Mouse (Mus musculus) myocyte (in vitro differentiated cells): ENCODE measurements around the gene Ppm1a. TPM values are rescaled to one million over a fixed set of nuclear protein-coding genes. Genes with fewer than 3 reads are reported as not detected.

Experiments used
- H3K27me3 ChIP-seq: one replicate; pipeline ENCODE4 v1.6.1; 2011; ENCODE audit not compliant: control insufficient read depth, insufficient read depth, insufficient read length
- H3K36me3 ChIP-seq: one replicate; pipeline ENCODE4 v1.6.1; 2011; ENCODE audit not compliant: control insufficient read depth, insufficient read depth
- H3K4me2 ChIP-seq: one replicate; pipeline ENCODE4 v1.6.1; 2011; ENCODE audit warnings: low read depth, control low read depth
- H3K4me3 ChIP-seq: one replicate; pipeline ENCODE4 v1.5.1; 2011; ENCODE audit warnings: mild to moderate bottlenecking, control low read depth, moderate library complexity
- H3K79me2 ChIP-seq: one replicate; pipeline ENCODE4 v1.6.1; 2011; ENCODE audit not compliant: control insufficient read depth, insufficient read depth
- H3ac ChIP-seq: one replicate; pipeline ENCODE4 v1.6.1; 2011; ENCODE audit not compliant: control insufficient read depth, insufficient read length
- CEBPB ChIP-seq: IDR thresholded peaks from 2 replicates; pipeline ENCODE4 v1.6.1; 2011; ENCODE audit warnings: mild to moderate bottlenecking, moderate library complexity; ENCODE audit not compliant: poor library complexity, insufficient read depth, severe bottlenecking
- E2F4 ChIP-seq: IDR thresholded peaks from one replicate; pipeline ENCODE4 v1.6.1; 2011; ENCODE audit warnings: mild to moderate bottlenecking, control low read depth, moderate library complexity; ENCODE audit not compliant: insufficient read depth
- MAX ChIP-seq: IDR thresholded peaks from one replicate; pipeline ENCODE4 v1.6.1; 2011; ENCODE audit warnings: low read depth, mild to moderate bottlenecking, control low read depth
- MYOD1 ChIP-seq, 3 experiments: IDR thresholded peaks; one replicate each; pipeline ENCODE4 v1.6.1; 2011; ENCODE audit warnings: control low read depth in 2 of 3, low read depth in 2 of 3, mild to moderate bottlenecking in 2 of 3, moderate library complexity in 1 of 3; ENCODE audit not compliant: insufficient read length in 2 of 3, control insufficient read depth in 1 of 3
- MYOG ChIP-seq, 3 experiments: IDR thresholded peaks; one replicate each; pipeline ENCODE4 v1.6.1; 2011; ENCODE audit warnings: control low read depth in 2 of 3, low read depth in 2 of 3, mild to moderate bottlenecking in 2 of 3; ENCODE audit not compliant: insufficient read length in 2 of 3, control insufficient read depth in 1 of 3, insufficient read depth in 1 of 3
- POLR2A ChIP-seq: IDR thresholded peaks from one replicate; pipeline ENCODE4 v1.6.1; 2011; ENCODE audit warnings: low read depth, mild to moderate bottlenecking, control low read depth, moderate library complexity; ENCODE audit not compliant: insufficient read length
- POLR2AphosphoS2 ChIP-seq: IDR thresholded peaks from one replicate; pipeline ENCODE4 v1.6.1; 2011; ENCODE audit warnings: low read depth, control low read depth; ENCODE audit not compliant: insufficient read length
- REST ChIP-seq: IDR thresholded peaks from one replicate; pipeline ENCODE4 v1.6.1; 2011; ENCODE audit warnings: mild to moderate bottlenecking, control low read depth, moderate library complexity; ENCODE audit not compliant: insufficient read depth, insufficient read length
- SRF ChIP-seq: IDR thresholded peaks from one replicate; pipeline ENCODE4 v1.6.1; 2011; ENCODE audit warnings: low read depth; ENCODE audit not compliant: control insufficient read depth, insufficient read length
- TCF12 ChIP-seq: IDR thresholded peaks from one replicate; pipeline ENCODE4 v1.6.1; 2011; ENCODE audit warnings: mild to moderate bottlenecking, control low read depth; ENCODE audit not compliant: poor library complexity, insufficient read depth, severe bottlenecking
- TCF3 ChIP-seq: IDR thresholded peaks from one replicate; pipeline ENCODE4 v1.6.1; 2011; ENCODE audit warnings: low read depth, control low read depth; ENCODE audit not compliant: insufficient read length
- USF1 ChIP-seq: IDR thresholded peaks from one replicate; pipeline ENCODE4 v1.6.1; 2011; ENCODE audit warnings: low read depth, mild to moderate bottlenecking, control low read depth, moderate library complexity
- polyA plus RNA-seq: library from polyadenylated mRNA; unstranded; fragments of >200 nt; fragmentation: generic; extraction: Trizol; gene quantifications from one replicate; pipeline ENCODE4 v1.2.1, GENCODE M21; 2012; ENCODE audit warnings: missing spikeins

Ppm1a gene
- polyA plus RNA-seq, 1 experiment: 126 TPM

- Histone ChIP-seq H3K27me3 (no peaks in the 10 kb centered on the region), H3K4me2 (peak overlapping the region; percentile 91), H3K79me2 (peaks cover 51% of the 10 kb centered on the region), H3K36me3 (peaks cover 4% of the 10 kb centered on the region), H3K4me3 (peak overlapping the region; percentile 46), H3ac (peak overlapping the region; percentile 57)
- TF ChIP-seq TCF12: no peak
- peak; percentile 38 for TF ChIP-seq POLR2A
These were observed 4.5 kb downstream of the Ppm1a start for GRCm38 (mm10) chr12:72761649-72762261.

GRCm38 (mm10) chr12:72762502-72762901 lies 5.2 kb downstream of the Ppm1a start:
- no peak for TF ChIP-seq TCF3
- no peak for TF ChIP-seq POLR2A
- no peak for TF ChIP-seq MYOD1 (IDR thresholded peaks at IDR 0.05; ENCODE audit: control insufficient read depth in 1 of 3, insufficient read length in 2 of 3, low read depth in 2 of 3)
- no peak for TF ChIP-seq REST
- TF ChIP-seq TCF12: no peak
- no peak for TF ChIP-seq POLR2AphosphoS2
- peak overlapping the region; percentile 46 for H3K4me3 ChIP-seq
- H3K4me2 ChIP-seq: peak overlapping the region; percentile 91

GRCm38 (mm10) chr12:72763156-72763555 lies 5.9 kb downstream of the Ppm1a start:
- Histone ChIP-seq H3K79me2 (peaks cover 65% of the 10 kb centered on the region), H3K4me3 (peak overlapping the region; percentile 46), H3K4me2 (peak overlapping the region; percentile 91), H3K27me3 (no peaks in the 10 kb centered on the region), H3ac (no peak overlapping the region), H3K36me3 (peaks cover 4% of the 10 kb centered on the region)
- TF ChIP-seq MYOG (IDR thresholded peaks at IDR 0.05; ENCODE audit: control insufficient read depth in 1 of 3, insufficient read depth in 1 of 3, insufficient read length in 2 of 3, low read depth in 2 of 3) (no peak), USF1 (no peak), REST (no peak), POLR2A (no peak), MAX (no peak)

More at GRCm38 (mm10) chr12:72762502-72762901, 5.2 kb downstream of the Ppm1a start:
- peaks cover 58% of the 10 kb centered on the region for H3K79me2 ChIP-seq
- H3K36me3 ChIP-seq: peaks cover 4% of the 10 kb centered on the region
- H3K27me3 ChIP-seq: no peaks in the 10 kb centered on the region
- no peak overlapping the region for H3ac ChIP-seq

GRCm38 (mm10) chr12:72767809-72768208 lies 10.6 kb downstream of the Ppm1a start:
- no peak overlapping the region for H3ac ChIP-seq
- H3K27me3 ChIP-seq: no peaks in the 10 kb centered on the region
- H3K4me2 ChIP-seq: no peak overlapping the region
- peaks cover 4% of the 10 kb centered on the region for H3K36me3 ChIP-seq
- H3K4me3 ChIP-seq: no peak overlapping the region
- TF ChIP-seq MYOD1 (IDR thresholded peaks at IDR 0.05; ENCODE audit: control insufficient read depth in 1 of 3, insufficient read length in 2 of 3, low read depth in 2 of 3) (no peak), CEBPB (no peak), MYOG (IDR thresholded peaks at IDR 0.05; ENCODE audit: control insufficient read depth in 1 of 3, insufficient read depth in 1 of 3, insufficient read length in 2 of 3, low read depth in 2 of 3) (no peak), MAX (no peak), TCF12 (no peak), E2F4 (no peak), USF1 (no peak), REST (no peak), TCF3 (no peak), POLR2A (no peak), SRF (no peak), POLR2AphosphoS2 (no peak)
- peaks cover 100% of the 10 kb centered on the region for H3K79me2 ChIP-seq

- Histone ChIP-seq H3K27me3 (no peaks in the 10 kb centered on the region), H3ac (no peak overlapping the region), H3K4me3 (no peak overlapping the region), H3K79me2 (peaks cover 100% of the 10 kb centered on the region), H3K36me3 (peaks cover 4% of the 10 kb centered on the region), H3K4me2 (no peak overlapping the region)
- TF ChIP-seq REST (no peak), MAX (no peak), TCF3 (no peak), E2F4 (no peak), MYOG (IDR thresholded peaks at IDR 0.05; ENCODE audit: control insufficient read depth in 1 of 3, insufficient read depth in 1 of 3, insufficient read length in 2 of 3, low read depth in 2 of 3) (no peak), MYOD1 (IDR thresholded peaks at IDR 0.05; ENCODE audit: control insufficient read depth in 1 of 3, insufficient read length in 2 of 3, low read depth in 2 of 3) (no peak), TCF12 (no peak), POLR2AphosphoS2 (no peak), USF1 (no peak), CEBPB (no peak), POLR2A (no peak), SRF (no peak)
These were observed 11.0 kb downstream of the Ppm1a start for GRCm38 (mm10) chr12:72768230-72768629.
